Mouse (Mus musculus): ENCODE data around the gene 1700092M07Rik. TPM values are rescaled to one million over a fixed set of nuclear protein-coding genes. Genes with fewer than 3 reads are reported as not detected.
A peak's percentile ranks its signal among the peaks of the same experiment; 100 is the strongest.

1700092M07Rik gene
- under 1 TPM in 1 of 2 experiments, not detected in 1; 0.65 TPM for total RNA-seq (2021)
- long read RNA-seq, experiment 1 = 0 reads
- long read RNA-seq, experiment 2 = 0 reads

GRCm38 (mm10) chr19:8740603-8741002, at the start of gene 1700092M07Rik:
TSS of gene 1700092M07Rik (plus strand) at chr19:8740718.
- DNase-seq = no peak

DNA sequence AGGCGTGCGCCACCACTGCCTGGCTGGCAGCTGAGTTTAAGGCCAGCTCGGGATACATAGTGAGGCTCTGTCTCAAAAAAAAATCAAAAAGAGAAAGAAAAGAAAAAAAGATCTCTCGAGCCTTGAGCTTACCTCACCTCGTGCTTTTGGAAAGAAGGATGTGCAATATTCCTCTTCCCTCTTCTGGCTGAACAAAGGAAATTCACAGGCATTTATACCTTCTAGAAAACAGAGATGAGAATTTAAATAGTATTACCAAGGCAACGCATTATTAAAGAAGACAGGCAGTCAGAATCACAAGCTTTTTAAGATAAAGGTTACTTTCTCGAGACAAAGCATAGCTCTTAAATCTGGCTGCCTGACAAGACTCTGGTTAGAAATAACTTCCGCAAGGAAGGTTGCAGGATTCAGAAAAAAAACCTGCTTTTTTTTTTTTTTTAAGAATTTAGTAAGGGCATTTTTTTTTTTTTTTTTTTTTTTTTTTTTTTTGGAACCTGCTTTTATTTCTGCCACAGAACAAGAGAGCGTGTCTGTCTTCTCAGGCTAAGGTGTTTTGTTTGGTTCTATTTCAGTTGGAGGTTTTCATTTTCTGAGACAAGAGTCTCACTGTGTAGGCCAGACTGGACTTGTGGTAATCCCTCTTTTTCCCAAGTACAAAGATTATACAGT, 48.5 kb upstream of the 1700092M07Rik start:
- DNase-seq = no peak

DNA sequence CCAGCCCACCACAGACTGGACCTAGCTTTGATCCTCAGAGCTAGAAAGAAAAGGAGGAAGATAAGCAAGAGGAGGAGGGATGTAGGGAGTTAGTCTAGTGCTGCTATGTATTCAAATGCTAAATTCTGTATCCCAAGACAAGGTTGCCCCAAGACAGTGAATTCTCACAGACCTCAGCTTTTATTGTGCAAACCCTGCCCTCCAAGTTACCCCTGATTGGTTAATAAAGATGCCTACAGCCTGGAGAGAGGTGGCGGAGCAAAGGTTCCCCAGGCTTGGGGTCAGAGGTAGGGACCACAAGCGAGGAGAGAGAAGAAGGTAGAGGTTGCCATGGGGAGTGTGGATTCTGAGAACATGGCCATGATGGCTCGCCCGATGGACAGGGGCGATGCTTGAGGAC, 47.8 kb upstream of the 1700092M07Rik start:
- no peak for DNase-seq

- DNase-seq = no peak
Measured at GRCm38 (mm10) chr19:8695330-8695729, 45.2 kb upstream of the 1700092M07Rik start.

GRCm38 (mm10) chr19:8699652-8700051, 40.9 kb upstream of the 1700092M07Rik start:
- DNase-seq = no peak

DNA sequence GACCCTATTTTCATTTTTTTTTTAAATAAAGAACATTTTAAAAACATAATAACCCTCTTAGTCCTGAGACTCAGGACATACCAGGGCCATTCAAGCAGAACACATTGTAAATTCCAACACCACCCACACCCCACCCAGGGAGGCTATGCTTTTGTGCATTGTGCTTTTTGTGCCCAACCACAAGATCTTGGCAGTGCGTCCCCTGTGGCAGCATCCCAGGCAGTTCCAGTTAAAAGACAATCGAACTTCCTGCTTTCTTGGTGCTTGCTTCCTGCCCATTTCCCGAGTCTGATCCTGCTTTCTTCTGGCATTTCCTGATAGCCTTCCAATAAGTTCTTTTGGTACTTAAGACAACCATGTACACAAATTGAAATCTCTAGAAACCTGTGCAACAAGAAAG, 38.1 kb upstream of the 1700092M07Rik start:
- peak; percentile 26 for DNase-seq

GRCm38 (mm10) chr19:8703571-8703970, 36.9 kb upstream of the 1700092M07Rik start:
- no peak for DNase-seq

DNA sequence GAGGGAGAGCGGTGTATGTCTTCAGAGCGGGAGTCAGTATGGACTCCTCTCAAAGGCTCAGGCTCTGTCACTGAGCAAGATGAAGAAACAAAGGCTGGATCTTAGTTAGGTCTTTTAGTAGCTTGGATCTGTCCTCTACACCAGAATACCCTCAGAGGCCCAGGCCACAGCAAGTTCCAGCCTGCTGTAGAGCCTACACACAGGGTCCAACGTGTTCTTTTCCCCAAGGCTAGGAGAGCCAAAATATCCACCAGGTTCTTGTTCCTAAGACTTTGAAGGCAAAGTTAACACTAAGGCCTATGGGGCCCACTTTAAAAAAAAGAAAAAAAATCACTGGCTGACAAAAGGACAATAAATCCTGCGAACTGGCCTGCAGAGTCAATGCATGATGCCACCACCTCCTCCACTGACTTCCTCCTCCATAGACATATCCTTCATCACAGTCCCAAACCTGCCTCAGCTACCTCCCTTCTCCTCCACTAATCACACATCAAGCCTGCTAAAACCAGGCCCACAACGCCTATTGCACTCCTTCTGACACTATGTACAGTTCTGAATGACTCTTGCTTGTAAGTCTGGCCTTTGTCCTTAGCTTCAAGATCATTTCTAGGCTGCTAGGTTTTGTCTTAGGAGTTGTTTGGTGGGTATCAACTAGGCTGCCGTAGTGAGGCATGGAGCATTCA, 35.4 kb upstream of the 1700092M07Rik start:
- DNase-seq = no peak

GRCm38 (mm10) chr19:8706132-8706667, 34.3 kb upstream of the 1700092M07Rik start:
- DNase-seq = no peak

- DNase-seq = no peak
Measured at GRCm38 (mm10) chr19:8706930-8707329, 33.6 kb upstream of the 1700092M07Rik start.

- DNase-seq = no peak
Measured at GRCm38 (mm10) chr19:8708954-8709353, 31.6 kb upstream of the 1700092M07Rik start.

GRCm38 (mm10) chr19:8710057-8710456, 30.5 kb upstream of the 1700092M07Rik start:
- no peak for DNase-seq

DNA sequence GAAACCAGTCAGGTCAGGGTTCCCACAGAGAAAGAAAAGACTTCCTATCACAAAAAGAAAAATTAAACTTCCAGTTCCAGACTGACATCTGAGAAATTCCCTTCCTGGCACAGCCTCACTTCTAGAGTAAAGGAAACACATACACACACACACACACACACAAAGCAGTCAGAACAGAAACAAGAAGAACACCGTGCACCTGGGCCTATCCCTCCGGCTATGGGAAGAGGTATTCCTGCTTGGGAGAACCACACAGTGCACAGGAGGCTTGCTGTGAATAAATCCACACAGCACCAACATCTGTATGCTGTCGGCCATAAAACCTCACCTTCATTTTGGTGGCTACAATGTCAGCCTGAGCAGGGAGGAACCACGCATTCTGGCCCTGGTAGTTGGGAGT, 29.0 kb upstream of the 1700092M07Rik start:
- DNase-seq = no peak

DNA sequence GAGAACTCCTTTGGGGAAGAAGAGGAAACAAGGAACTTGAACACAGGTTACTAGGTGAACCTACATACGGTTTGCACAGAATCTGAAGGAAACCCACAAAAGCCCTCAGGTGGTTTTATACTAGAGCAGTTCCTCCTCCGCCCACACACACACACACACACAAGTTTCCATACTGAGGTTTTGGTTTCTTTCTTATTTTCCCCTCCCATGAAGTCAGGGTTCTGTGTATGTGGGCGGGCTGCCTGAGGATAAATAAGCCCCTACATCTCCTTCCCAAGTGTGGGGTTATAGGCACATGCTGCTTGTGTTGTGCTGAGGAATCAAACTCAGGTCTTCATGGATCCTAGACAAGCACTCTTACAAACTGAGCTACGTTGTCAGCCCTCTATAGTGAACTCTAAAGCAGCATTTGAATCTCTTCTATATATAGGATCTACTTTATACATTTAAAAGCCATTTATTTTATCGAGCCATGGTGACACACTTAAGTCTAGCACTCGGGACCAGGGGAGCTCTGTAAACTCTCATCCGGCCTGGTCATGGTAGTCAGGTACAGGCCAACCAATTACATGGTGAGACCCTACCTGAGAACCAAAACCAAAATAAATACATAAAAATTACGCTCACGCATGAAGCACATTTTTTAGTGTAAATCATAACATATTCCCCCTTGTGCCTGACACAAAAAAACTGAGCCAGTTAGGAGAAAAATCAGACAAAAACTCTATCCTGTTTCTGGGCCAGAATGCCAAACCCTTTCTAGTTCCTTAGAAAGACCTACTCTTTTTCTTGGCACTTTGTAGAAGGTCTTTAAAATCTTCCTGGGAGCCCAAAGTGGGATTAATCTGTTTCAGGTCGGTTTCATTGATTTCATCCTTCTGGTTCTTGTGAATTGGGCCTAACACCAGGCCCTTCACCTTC, 28.3 kb upstream of the 1700092M07Rik start:
- DNase-seq = no peak

GRCm38 (mm10) chr19:8712870-8713305, 27.6 kb upstream of the 1700092M07Rik start:
- DNase-seq = peak; percentile 57

DNA sequence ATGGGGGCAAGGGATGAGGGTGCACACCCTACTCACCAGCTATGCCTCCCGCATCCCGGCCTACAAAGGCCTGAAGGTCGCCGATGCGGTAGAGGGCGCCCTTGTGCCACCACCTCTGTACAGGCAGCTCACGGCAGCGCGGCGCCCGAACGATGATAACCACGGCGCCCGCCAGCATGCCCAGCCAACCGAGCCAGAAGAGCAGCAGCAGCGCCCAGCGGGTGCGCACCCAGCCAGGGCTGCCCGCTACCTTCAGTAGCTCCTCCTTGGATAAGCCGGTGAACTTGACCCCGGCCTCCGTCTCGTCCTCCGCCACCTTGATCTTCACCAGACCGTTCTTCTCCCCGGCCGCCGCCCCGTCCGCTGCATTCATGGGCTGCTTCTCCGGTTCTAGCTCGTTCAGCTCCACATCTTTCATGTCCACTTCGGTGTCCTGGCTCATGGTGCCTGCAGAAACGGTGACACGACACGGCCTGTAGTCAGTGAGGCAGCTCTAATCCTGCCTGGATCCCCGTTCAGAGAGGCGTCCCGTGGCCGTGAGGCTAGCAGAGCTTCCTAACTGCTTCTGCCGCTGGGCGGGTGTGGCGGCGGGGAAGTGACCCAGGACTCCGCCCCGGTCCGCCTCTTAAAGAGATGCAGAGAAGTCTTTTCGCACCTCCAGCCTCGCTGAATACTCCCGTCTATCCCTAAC, 27.1 kb upstream of the 1700092M07Rik start:
- peak; percentile 92 for DNase-seq

DNA sequence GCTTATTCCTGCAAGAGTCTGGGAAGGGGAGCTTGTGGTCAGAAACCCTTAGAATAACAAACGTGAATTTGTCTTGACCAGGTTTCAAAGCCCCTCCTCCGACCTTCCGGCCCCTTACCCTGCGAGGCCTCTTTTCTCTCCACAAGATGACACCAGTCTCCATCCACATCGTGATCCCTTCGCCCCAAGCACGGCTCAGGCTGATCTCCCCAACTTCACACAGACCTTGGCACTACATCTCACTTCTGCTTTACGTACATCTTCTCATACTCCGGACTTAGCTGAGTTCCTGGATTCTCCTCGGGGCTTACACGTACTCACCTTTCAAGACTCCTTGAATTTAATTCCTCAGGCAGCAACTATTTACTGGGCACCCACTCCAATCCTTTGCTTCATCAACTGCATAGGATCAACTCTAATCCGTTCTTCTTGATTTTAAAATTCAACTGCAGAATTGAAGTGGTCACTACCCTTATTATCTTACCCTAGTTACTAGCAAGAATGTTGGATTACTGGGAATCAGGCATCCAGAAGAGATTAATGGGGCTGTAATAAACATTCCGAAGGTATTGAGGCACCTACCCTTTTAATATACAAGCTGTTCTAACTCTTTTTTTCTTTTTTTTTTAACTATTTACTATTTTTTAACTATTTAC, 26.4 kb upstream of the 1700092M07Rik start:
- no peak for DNase-seq

GRCm38 (mm10) chr19:8714653-8715481, 25.7 kb upstream of the 1700092M07Rik start:
- DNase-seq = no peak

- DNase-seq = no peak
Measured at GRCm38 (mm10) chr19:8715868-8716766, 24.4 kb upstream of the 1700092M07Rik start.

All from gastrocnemius, postnatal 10 days (tissue).